Mouse (Mus musculus) liver, embryonic 14.5 days (tissue): ENCODE results near the gene Polr1d.

Experiments
- CTCF ChIP-seq: IDR thresholded peaks from 2 replicates; pipeline ENCODE4 v1.5.1; 2016; ENCODE audit warnings: antibody characterized with exemption, low read depth, control low read depth
- EP300 ChIP-seq: IDR thresholded peaks from 2 replicates; pipeline ENCODE4 v1.6.1; 2016; ENCODE audit warnings: antibody characterized with exemption, low read depth

DNA sequence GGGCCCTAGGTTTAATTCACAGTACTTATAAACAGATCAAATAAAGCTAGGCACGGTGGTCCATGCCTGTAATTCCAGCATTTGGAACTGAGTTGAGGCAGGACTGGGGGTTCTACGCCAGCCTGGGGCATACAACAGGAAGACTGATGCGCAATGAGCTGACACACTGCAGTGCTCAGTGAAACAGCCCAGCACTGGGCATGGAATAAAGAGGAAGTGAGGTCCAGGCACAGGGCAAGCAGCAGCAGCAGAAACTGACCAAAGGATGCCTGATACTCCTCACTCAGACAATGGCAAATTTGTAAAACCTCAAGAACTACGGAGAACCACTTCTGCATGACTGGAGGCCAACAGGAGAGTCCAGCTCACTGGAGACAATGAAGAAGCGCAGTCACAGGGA, 37.5 kb upstream of the Polr1d start:
- no peak for TF ChIP-seq EP300
- TF ChIP-seq CTCF: no peak
